Mouse (Mus musculus) testis, adult 2 months (tissue): ENCODE data around the gene Lmod1.

ENCODE experiments used
- CTCF ChIP-seq: fragments of 200-500 bp; IDR thresholded peaks from 2 replicates; pipeline ENCODE4 v1.5.1; 2012; ENCODE audit warnings: low read depth, mild to moderate bottlenecking, inconsistent platforms, low read length, moderate library complexity; ENCODE audit not compliant: control insufficient read depth, insufficient read depth, insufficient replicate concordance
- POLR2A ChIP-seq: fragments of 200-500 bp; IDR thresholded peaks from 2 replicates; pipeline ENCODE4 v1.6.1; 2012; ENCODE audit warnings: low read depth, mild to moderate bottlenecking, inconsistent platforms, low read length, moderate library complexity; ENCODE audit not compliant: control insufficient read depth

- TF ChIP-seq POLR2A (no peak), CTCF (no peak)
Measured at GRCm38 (mm10) chr1:135410967-135411366, 86.4 kb downstream of the Lmod1 start.
